Mouse (Mus musculus) MEL (cell line): ENCODE measurements around the gene Lin54. TPM values are rescaled to one million over a fixed set of nuclear protein-coding genes. Genes with fewer than 3 reads are reported as not detected.

ENCODE experiments used
- DNase-seq: peaks from one replicate; pipeline ENCODE4 v3.0.0; 2011; ENCODE audit warnings: low read depth, low spot score
- H3K27ac ChIP-seq: 2 replicates; pipeline ENCODE4 v1.5.1; 2012; ENCODE audit warnings: low read depth, mild to moderate bottlenecking, control low read depth, low read length, moderate library complexity; ENCODE audit not compliant: control insufficient read depth
- H3K27me3 ChIP-seq, 2 experiments: fragments of 150-350 bp in 1 of 2; sonication (generic) in 1 of 2; 2 replicates each; pipeline ENCODE4 v1.6.1; 2012; ENCODE audit warnings: low read length in 2 of 2, mild to moderate bottlenecking in 2 of 2, improper control_type of control experiment in 1 of 2, moderate library complexity in 1 of 2; ENCODE audit not compliant: insufficient read depth in 2 of 2, control insufficient read depth in 1 of 2
- H3K36me3 ChIP-seq, 2 experiments: 2 replicates each; pipeline ENCODE4 v1.6.1; 2012 to 2014; ENCODE audit warnings: low read length in 2 of 2, improper control_type of control experiment in 1 of 2, inconsistent platforms in 1 of 2, mild to moderate bottlenecking in 1 of 2; ENCODE audit not compliant: insufficient read depth in 2 of 2, control insufficient read depth in 1 of 2
- H3K4me1 ChIP-seq, 2 experiments: fragments of 150-350 bp in 1 of 2; sonication (generic) in 1 of 2; 2 replicates each; pipeline ENCODE4 v1.6.1; 2012; ENCODE audit warnings: low read length in 2 of 2, improper control_type of control experiment in 1 of 2, mild to moderate bottlenecking in 1 of 2; ENCODE audit not compliant: insufficient read depth in 2 of 2, control insufficient read depth in 1 of 2
- H3K4me3 ChIP-seq, 2 experiments: fragments of 150-350 bp in 1 of 2; sonication (generic) in 1 of 2; 2 replicates each; pipeline ENCODE4 v1.5.1; 2012; ENCODE audit warnings: low read depth in 2 of 2, low read length in 2 of 2, mild to moderate bottlenecking in 2 of 2, moderate library complexity in 2 of 2, control low read depth in 1 of 2, improper control_type of control experiment in 1 of 2; ENCODE audit not compliant: control insufficient read depth in 1 of 2, insufficient read depth in 1 of 2
- H3K79me2 ChIP-seq: 2 replicates; pipeline ENCODE4 v1.6.1; 2012; ENCODE audit warnings: mild to moderate bottlenecking, low read length, moderate library complexity; ENCODE audit not compliant: control insufficient read depth, poor library complexity, insufficient read depth
- H3K9ac ChIP-seq: 2 replicates; pipeline ENCODE4 v1.6.1; 2012; ENCODE audit warnings: low read depth, mild to moderate bottlenecking, control low read depth, low read length, moderate library complexity; ENCODE audit not compliant: control insufficient read depth, poor library complexity, severe bottlenecking
- H3K9me3 ChIP-seq: fragments of 150-350 bp; sonication (generic); replicated peaks from 2 replicates; pipeline ENCODE4 v1.6.1; 2012; ENCODE audit warnings: mild to moderate bottlenecking, low read length, improper control_type of control experiment, moderate library complexity; ENCODE audit not compliant: insufficient read depth
- BHLHE40 ChIP-seq: IDR thresholded peaks from 2 replicates; pipeline ENCODE4 v1.6.1; 2012; ENCODE audit warnings: low read depth, mild to moderate bottlenecking, inconsistent platforms, low read length, improper control_type of control experiment, borderline replicate concordance
- CHD2 ChIP-seq: IDR thresholded peaks from 2 replicates; pipeline ENCODE4 v1.6.1; 2011; ENCODE audit warnings: low read length, improper control_type of control experiment
- CTCF ChIP-seq, 3 experiments: IDR thresholded peaks in 2 of 3; conservative IDR thresholded peaks in 1 of 3; 2 replicates each; pipeline ENCODE4 v1.5.1; 2011 to 2012; ENCODE audit warnings: low read length in 3 of 3, low read depth in 2 of 3, mild to moderate bottlenecking in 2 of 3, improper control_type of control experiment in 1 of 3, inconsistent platforms in 1 of 3, mixed read lengths in 1 of 3, moderate library complexity in 1 of 3; ENCODE audit not compliant: control insufficient read depth in 1 of 3, insufficient read depth in 1 of 3, poor library complexity in 1 of 3, severe bottlenecking in 1 of 3
- E2F4 ChIP-seq: IDR thresholded peaks from 2 replicates; pipeline ENCODE4 v1.6.1; 2011; ENCODE audit warnings: low read depth, low read length, improper control_type of control experiment, borderline replicate concordance
- EP300 ChIP-seq, 2 experiments: IDR thresholded peaks; 2 replicates each; pipeline ENCODE4 v1.6.1; 2011; ENCODE audit warnings: improper control_type of control experiment in 2 of 2, low read length in 2 of 2, low read depth in 1 of 2, mild to moderate bottlenecking in 1 of 2
- ETS1 ChIP-seq: IDR thresholded peaks from 2 replicates; pipeline ENCODE4 v1.6.1; 2012; ENCODE audit warnings: low read depth, mild to moderate bottlenecking, inconsistent platforms, low read length, improper control_type of control experiment, moderate library complexity
- GATA1 ChIP-seq: IDR thresholded peaks from 2 replicates; pipeline ENCODE4 v1.6.1; 2011; ENCODE audit warnings: low read depth, low read length, improper control_type of control experiment
- JUND ChIP-seq: IDR thresholded peaks from 2 replicates; pipeline ENCODE4 v1.6.1; 2011; ENCODE audit warnings: low read depth, mild to moderate bottlenecking, improper control_type of control experiment, low read length
- KAT2A ChIP-seq: conservative IDR thresholded peaks from 2 replicates; pipeline ENCODE4 v1.6.1; 2012; ENCODE audit warnings: low read depth, low read length, improper control_type of control experiment, inconsistent platforms
- MAFK ChIP-seq: IDR thresholded peaks from 2 replicates; pipeline ENCODE4 v1.6.1; 2011; ENCODE audit warnings: low read depth, mild to moderate bottlenecking, low read length, improper control_type of control experiment, borderline replicate concordance
- MAX ChIP-seq: IDR thresholded peaks from 2 replicates; pipeline ENCODE4 v1.6.1; 2011; ENCODE audit warnings: low read length, improper control_type of control experiment
- MEF2A ChIP-seq: IDR thresholded peaks from 2 replicates; pipeline ENCODE4 v1.6.1; 2014; ENCODE audit warnings: low read depth, mild to moderate bottlenecking, inconsistent platforms, low read length, improper control_type of control experiment; ENCODE audit not compliant: poor library complexity, insufficient replicate concordance, severe bottlenecking; ENCODE audit errors: extremely low read depth
- MYB ChIP-seq: IDR thresholded peaks from 2 replicates; pipeline ENCODE4 v1.6.1; 2011; ENCODE audit warnings: mild to moderate bottlenecking, low read depth, low read length, improper control_type of control experiment
- MYC ChIP-seq: IDR thresholded peaks from 2 replicates; pipeline ENCODE4 v1.6.1; 2011; ENCODE audit warnings: low read depth, mild to moderate bottlenecking, low read length, improper control_type of control experiment, moderate library complexity
- NRF1 ChIP-seq: IDR thresholded peaks from 2 replicates; pipeline ENCODE4 v1.6.1; 2014; ENCODE audit warnings: low read depth, mild to moderate bottlenecking, inconsistent platforms, low read length, improper control_type of control experiment, moderate library complexity; ENCODE audit not compliant: poor library complexity, insufficient read depth, severe bottlenecking
- POLR2AphosphoS2 ChIP-seq: IDR thresholded peaks from 2 replicates; pipeline ENCODE4 v1.6.1; 2011; ENCODE audit warnings: low read length, improper control_type of control experiment
- POLR2AphosphoS5 ChIP-seq: IDR thresholded peaks from 2 replicates; pipeline ENCODE4 v1.6.1; 2012; ENCODE audit warnings: low read depth, borderline replicate concordance, mild to moderate bottlenecking, inconsistent platforms, low read length, moderate library complexity, mixed read lengths
- RCOR1 ChIP-seq: IDR thresholded peaks from 2 replicates; pipeline ENCODE4 v1.6.1; 2012; ENCODE audit warnings: low read depth, mild to moderate bottlenecking, inconsistent platforms, low read length, improper control_type of control experiment
- SMC3 ChIP-seq: IDR thresholded peaks from 2 replicates; pipeline ENCODE4 v1.6.1; 2011; ENCODE audit warnings: low read depth, low read length, improper control_type of control experiment
- TAL1 ChIP-seq: IDR thresholded peaks from 2 replicates; pipeline ENCODE4 v1.6.1; 2012; ENCODE audit warnings: mild to moderate bottlenecking, inconsistent platforms, low read length, moderate library complexity, mixed read lengths
- UBTF ChIP-seq: IDR thresholded peaks from 2 replicates; pipeline ENCODE4 v1.6.1; 2012; ENCODE audit warnings: low read depth, mild to moderate bottlenecking, inconsistent platforms, low read length, improper control_type of control experiment, moderate library complexity, borderline replicate concordance; ENCODE audit not compliant: insufficient read depth
- USF1 ChIP-seq: IDR thresholded peaks from 2 replicates; pipeline ENCODE4 v1.6.1; 2014; ENCODE audit warnings: low read depth, mild to moderate bottlenecking, inconsistent platforms, low read length, improper control_type of control experiment, moderate library complexity
- USF2 ChIP-seq, 2 experiments: IDR thresholded peaks; 2 replicates each; pipeline ENCODE4 v1.6.1; 2011 to 2012; ENCODE audit warnings: improper control_type of control experiment in 2 of 2, low read length in 2 of 2, borderline replicate concordance in 1 of 2, inconsistent platforms in 1 of 2, low read depth in 1 of 2, mild to moderate bottlenecking in 1 of 2; ENCODE audit not compliant: insufficient read depth in 1 of 2
- ZC3H11A ChIP-seq: IDR thresholded peaks from 2 replicates; pipeline ENCODE4 v1.6.1; 2012; ENCODE audit warnings: low read depth, mild to moderate bottlenecking, inconsistent platforms, low read length, improper control_type of control experiment
- ZKSCAN1 ChIP-seq: IDR thresholded peaks from 2 replicates; pipeline ENCODE4 v1.6.1; 2012; ENCODE audit warnings: low read depth, mild to moderate bottlenecking, inconsistent platforms, low read length, improper control_type of control experiment, moderate library complexity
- polyA plus RNA-seq, 2 experiments: library from polyadenylated mRNA; stranded (reverse) in 1 of 2; unstranded in 1 of 2; fragments of >175 nt in 1 of 2; fragments of >200 nt in 1 of 2; gene quantifications; 2 replicates each; pipeline versions ENCODE4 v1.2.1 to v1.2.4; 2012; ENCODE audit warnings: low replicate concordance in 2 of 2, low read depth in 1 of 2; ENCODE audit not compliant: insufficient read length in 2 of 2, insufficient read depth in 1 of 2, missing spikeins in 1 of 2
- total RNA-seq: library from RNA; depleted of rRNA; stranded (reverse); fragments of 300-350 nt; gene quantifications from 2 replicates; pipeline ENCODE4 v1.2.3, GENCODE M21; 2012

Lin54 gene
- total and polyA plus RNA-seq, 3 experiments, result 14.1 to 16.0 TPM; not detected in 1

- peaks cover 0 to 10% of the 10 kb centered on the region in 2 experiments; a peak in 2 of 4 replicates for H3K4me1 ChIP-seq
- no peak overlapping the region for H3K4me3 ChIP-seq
- TF ChIP-seq JUND (no peak), MEF2A (no peak), UBTF (no peak), MYB (no peak), BHLHE40 (no peak), GATA1 (no peak), KAT2A (no peak), USF2 (IDR thresholded peaks at IDR 0.05; ENCODE audit: borderline replicate concordance in 1 of 2, insufficient read depth in 1 of 2, low read depth in 1 of 2, low read length in 2 of 2) (no peak), MAFK (no peak), ZKSCAN1 (no peak), ZC3H11A (no peak), TAL1 (no peak), CTCF (IDR thresholded peaks at IDR 0.05 in 2 of 3, conservative IDR thresholded peaks at IDR 0.05 in 1 of 3; ENCODE audit: control insufficient read depth in 1 of 3, insufficient read depth in 1 of 3, low read depth in 2 of 3, low read length in 3 of 3, poor library complexity in 1 of 3, severe bottlenecking in 1 of 3) (no peak), POLR2AphosphoS2 (no peak), SMC3 (no peak), RCOR1 (no peak)
- H3K27ac ChIP-seq, result no peak overlapping the region
- peaks cover 21% of the 10 kb centered on the region for H3K79me2 ChIP-seq
- H3K9me3 ChIP-seq, result no peaks in the 10 kb centered on the region
- peaks cover 4 to 23% of the 10 kb centered on the region in 2 experiments for H3K36me3 ChIP-seq
- DNase-seq, result peak; percentile 25
- no peak overlapping the region for H3K9ac ChIP-seq
- no peaks in the 10 kb centered on the region for H3K27me3 ChIP-seq
Measured at GRCm38 (mm10) chr5:100418077-100418476, 82.4 kb downstream of the Lin54 start.

DNA sequence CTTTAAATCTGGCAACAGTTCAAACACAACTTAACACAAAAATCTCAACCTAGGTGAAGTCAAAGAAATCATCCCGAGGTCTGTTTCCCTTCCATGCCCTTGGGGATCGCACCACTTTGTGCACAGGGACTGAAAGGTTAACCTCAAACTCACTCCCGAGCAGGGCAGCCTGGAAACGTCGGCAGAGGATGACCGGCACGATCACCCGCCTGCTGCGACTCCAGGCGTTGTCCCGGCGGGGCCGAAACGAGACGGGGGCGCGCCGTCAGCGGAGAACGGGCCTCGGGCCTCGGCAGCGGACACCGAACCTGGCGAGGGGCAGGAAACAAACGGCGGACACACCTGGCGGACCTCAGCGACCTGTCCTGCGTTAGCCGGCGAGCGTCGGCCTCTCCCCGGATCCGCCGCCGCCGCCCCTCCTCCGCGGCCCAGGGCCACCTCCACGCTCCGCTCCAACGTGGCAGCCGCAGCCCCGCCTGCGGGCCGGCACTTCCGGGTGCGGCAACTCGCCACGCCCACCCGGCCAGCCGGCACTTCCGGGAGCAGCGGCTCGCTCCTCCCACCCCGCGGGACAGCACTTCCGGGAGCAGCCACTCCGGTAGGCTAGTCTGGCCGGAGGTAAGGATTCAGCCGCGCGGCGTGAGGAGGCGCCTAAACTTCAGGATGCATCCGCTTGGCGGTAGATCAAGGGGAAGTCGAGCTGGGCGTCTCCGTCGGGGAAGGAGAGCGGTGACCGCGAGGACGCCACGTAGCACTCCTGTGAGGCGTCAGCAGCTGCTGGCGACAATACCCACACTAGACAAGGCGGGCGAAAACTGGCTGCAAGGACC lies 84.5 kb downstream of the Lin54 start, which contains the start of gene Sec31a:
Gene Sec31a (minus strand): TSS at position 474 of the 830 bp plus-strand sequence.
- H3K4me1 ChIP-seq, result peaks cover 0 to 11% of the 10 kb centered on the region in 2 experiments; a peak in 2 of 4 replicates
- peaks cover under 1 to 23% of the 10 kb centered on the region in 2 experiments for H3K36me3 ChIP-seq
- H3K27me3 ChIP-seq, result no peaks in the 10 kb centered on the region
- TF ChIP-seq ETS1, result peak; percentile 62; the same call in 1 of the 2 replicates
- TF ChIP-seq CHD2, result no peak
- no peak for TF ChIP-seq ZC3H11A
- no peak for TF ChIP-seq ZKSCAN1
- no peak for TF ChIP-seq JUND
- TF ChIP-seq SMC3, result no peak
- TF ChIP-seq GATA1, result no peak
- 0 out of 4 replicates have a peak, but pooled peaks of 1 of the 2 experiments have one; percentile 10 for TF ChIP-seq EP300 (IDR thresholded peaks at IDR 0.05; ENCODE audit: low read depth in 1 of 2, low read length in 2 of 2)
- TF ChIP-seq CTCF (IDR thresholded peaks at IDR 0.05 in 2 of 3, conservative IDR thresholded peaks at IDR 0.05 in 1 of 3; ENCODE audit: control insufficient read depth in 1 of 3, insufficient read depth in 1 of 3, low read depth in 2 of 3, low read length in 3 of 3, poor library complexity in 1 of 3, severe bottlenecking in 1 of 3), result no peak
- TF ChIP-seq MAX, result peak; percentile 77
- TF ChIP-seq BHLHE40, result no peak
- no peak for TF ChIP-seq MAFK
- peak; percentile 67; the same call in 1 of the 2 replicates for TF ChIP-seq KAT2A
- no peak for TF ChIP-seq POLR2AphosphoS5
- TF ChIP-seq UBTF, result peak; percentile 80; the same call in 1 of the 2 replicates
- TF ChIP-seq MYB, result no peak
- no peak for TF ChIP-seq USF1
- TF ChIP-seq NRF1, result 0 out of 2 replicates have a peak, but pooled peaks have one; percentile 13
- 0 out of 2 replicates have a peak, but pooled peaks have one; percentile 63 for TF ChIP-seq E2F4
- peak; percentile 78 for TF ChIP-seq MYC
- TF ChIP-seq POLR2AphosphoS2, result peak; percentile 80

More for the DNA sequence above, 84.5 kb downstream of the Lin54 start, which contains the start of gene Sec31a:
- Histone ChIP-seq H3K27ac (peak within 1 kb of the TSS; percentile 63), H3K4me3 (peak within 1 kb of the TSS; percentile 87 to 96), H3K9ac (peak within 1 kb of the TSS; percentile 79), H3K79me2 (peaks cover 22% of the 10 kb centered on the region), H3K9me3 (no peaks in the 10 kb centered on the region)
- peak; percentile 98 for DNase-seq
